Mouse (Mus musculus) liver, adult 2 months (tissue): Measurements from ENCODE around the gene Epas1. TPM values are rescaled to one million over a fixed set of nuclear protein-coding genes. Genes with fewer than 3 reads are reported as not detected.

Experiments
- DNase-seq: peaks from one replicate; pipeline ENCODE4 v3.0.0-alpha.2; 2011; ENCODE audit warnings: low read depth, low spot score; ENCODE audit errors: extremely low read depth
- H3K27ac ChIP-seq: fragments of 200-500 bp; replicated peaks from 2 replicates; pipeline ENCODE4 v1.5.1; 2012; ENCODE audit warnings: low read depth, mild to moderate bottlenecking, control low read depth, inconsistent platforms, low read length; ENCODE audit not compliant: insufficient read depth
- H3K27me3 ChIP-seq: fragments of 200-500 bp; 2 replicates; pipeline ENCODE4 v1.6.1; 2012; ENCODE audit warnings: mild to moderate bottlenecking, moderate library complexity, low read length, inconsistent platforms; ENCODE audit not compliant: control insufficient read depth, insufficient read depth
- H3K36me3 ChIP-seq: fragments of 200-500 bp; 2 replicates; pipeline ENCODE4 v1.6.1; 2012; ENCODE audit warnings: low read length, inconsistent platforms; ENCODE audit not compliant: control insufficient read depth, insufficient read depth
- H3K4me1 ChIP-seq: fragments of 200-500 bp; 2 replicates; pipeline ENCODE4 v1.6.1; 2011; ENCODE audit warnings: low read length; ENCODE audit not compliant: control insufficient read depth, insufficient read depth
- H3K4me3 ChIP-seq: fragments of 200-500 bp; 2 replicates; pipeline ENCODE4 v1.5.1; 2011; ENCODE audit warnings: low read depth, mild to moderate bottlenecking, control low read depth, low read length, moderate library complexity; ENCODE audit not compliant: insufficient read depth
- H3K79me2 ChIP-seq: fragments of 200-500 bp; 2 replicates; pipeline ENCODE4 v1.6.1; 2012; ENCODE audit warnings: inconsistent platforms, mild to moderate bottlenecking, low read length, moderate library complexity; ENCODE audit not compliant: control insufficient read depth, insufficient read depth
- H3K9ac ChIP-seq: fragments of 200-500 bp; 2 replicates; pipeline ENCODE4 v1.6.1; 2012; ENCODE audit warnings: low read depth, mild to moderate bottlenecking, control low read depth, inconsistent platforms, low read length
- CTCF ChIP-seq: fragments of 200-500 bp; IDR thresholded peaks from 2 replicates; pipeline ENCODE4 v1.5.1; 2011; ENCODE audit warnings: low read depth, low read length, control low read depth
- POLR2A ChIP-seq: fragments of 200-500 bp; IDR thresholded peaks from 2 replicates; pipeline ENCODE4 v1.6.1; 2011; ENCODE audit warnings: low read length, control low read depth; ENCODE audit not compliant: insufficient read depth; ENCODE audit errors: extremely low read depth
- WGBS: fragments of 180-500 bp; shearing (Covaris S2); methylation state at CpG from one replicate; pipeline ENCODE4 v1.1.7; 2018; 5-methylcytosine and 5-hydroxymethylcytosine counted together
- polyA plus RNA-seq: library from polyadenylated mRNA; depleted of rRNA; stranded (reverse); fragments of >200 nt; gene quantifications from 2 replicates; pipeline ENCODE4 v1.2.3, GENCODE M21; 2012
- total RNA-seq: library from RNA; depleted of rRNA; stranded (reverse); fragments of >200 nt; gene quantifications from 2 replicates; pipeline ENCODE4 v1.2.3, GENCODE M21; 2014

The Epas1 gene
- total and polyA plus RNA-seq, 2 experiments = 34.8 to 41.3 TPM

- DNase-seq = no peak
Measured at GRCm38 (mm10) chr17:86732024-86732423, 21.5 kb upstream of the Epas1 start.

GRCm38 (mm10) chr17:86732522-86732921 lies 21.0 kb upstream of the Epas1 start:
- WGBS = 87% methylated on average over 1 of the region's 1 CpGs
- H3K79me2 ChIP-seq = no peaks in the 10 kb centered on the region
- H3K36me3 ChIP-seq = no peaks in the 10 kb centered on the region
- no peaks in the 10 kb centered on the region for H3K27me3 ChIP-seq
- no peak for TF ChIP-seq CTCF
- TF ChIP-seq POLR2A = no peak
- peaks cover 2% of the 10 kb centered on the region; the same call in 1 of the 2 replicates for H3K4me1 ChIP-seq
- H3K9ac ChIP-seq = no peak overlapping the region
- no peak for DNase-seq
- H3K4me3 ChIP-seq = no peak overlapping the region
- no peak overlapping the region for H3K27ac ChIP-seq

More at GRCm38 (mm10) chr17:86732024-86732423, 21.5 kb upstream of the Epas1 start:
- Histone ChIP-seq H3K79me2 (no peaks in the 10 kb centered on the region), H3K36me3 (no peaks in the 10 kb centered on the region), H3K27ac (no peak overlapping the region), H3K4me1 (no peaks in the 10 kb centered on the region), H3K27me3 (no peaks in the 10 kb centered on the region), H3K4me3 (no peak overlapping the region), H3K9ac (no peak overlapping the region)
- TF ChIP-seq POLR2A = no peak
- 26% methylated on average over 11 of the region's 11 CpGs for WGBS

- Histone ChIP-seq H3K36me3 (no peaks in the 10 kb centered on the region), H3K4me1 (peaks cover 2% of the 10 kb centered on the region; the same call in 1 of the 2 replicates), H3K4me3 (no peak overlapping the region), H3K27me3 (no peaks in the 10 kb centered on the region), H3K79me2 (no peaks in the 10 kb centered on the region), H3K27ac (no peak overlapping the region), H3K9ac (no peak overlapping the region)
- DNase-seq = no peak
- 86% methylated on average over 4 of the region's 4 CpGs for WGBS
- TF ChIP-seq POLR2A (no peak), CTCF (no peak)
Measured at GRCm38 (mm10) chr17:86733644-86734043, 19.9 kb upstream of the Epas1 start.

- Histone ChIP-seq H3K4me3 (no peak overlapping the region), H3K27ac (no peak overlapping the region), H3K27me3 (no peaks in the 10 kb centered on the region), H3K4me1 (peaks cover 2% of the 10 kb centered on the region; the same call in 1 of the 2 replicates), H3K79me2 (no peaks in the 10 kb centered on the region), H3K36me3 (no peaks in the 10 kb centered on the region), H3K9ac (no peak overlapping the region)
- TF ChIP-seq POLR2A = no peak
- no peak for TF ChIP-seq CTCF
- 94% methylated on average over 6 of the region's 6 CpGs for WGBS
- DNase-seq = no peak
Measured at GRCm38 (mm10) chr17:86738477-86738876, 15.0 kb upstream of the Epas1 start.

GRCm38 (mm10) chr17:86743351-86743941 lies 10.1 kb upstream of the Epas1 start:
- Histone ChIP-seq H3K4me3 (no peak overlapping the region), H3K27ac (no peak overlapping the region), H3K27me3 (no peaks in the 10 kb centered on the region), H3K79me2 (no peaks in the 10 kb centered on the region), H3K9ac (no peak overlapping the region), H3K4me1 (peaks cover 1% of the 10 kb centered on the region; the same call in 1 of the 2 replicates), H3K36me3 (no peaks in the 10 kb centered on the region)
- 82% methylated on average over 7 of the region's 7 CpGs for WGBS
- no peak for DNase-seq
- TF ChIP-seq CTCF (peak; percentile 73), POLR2A (no peak)

- TF ChIP-seq CTCF = no peak
- no peak for TF ChIP-seq POLR2A
- 67% methylated on average over 6 of the region's 6 CpGs for WGBS
- Histone ChIP-seq H3K36me3 (no peaks in the 10 kb centered on the region), H3K79me2 (no peaks in the 10 kb centered on the region), H3K4me3 (no peak overlapping the region), H3K9ac (no peak overlapping the region), H3K27ac (0 out of 2 replicates have a peak overlapping the region, but pooled peaks have one; percentile 31), H3K4me1 (peaks cover 1% of the 10 kb centered on the region; the same call in 1 of the 2 replicates), H3K27me3 (no peaks in the 10 kb centered on the region)
- no peak for DNase-seq
Measured at GRCm38 (mm10) chr17:86744943-86745342, 8.6 kb upstream of the Epas1 start.
